Mouse (Mus musculus): ENCODE data around the gene Greb1. TPM values are rescaled to one million over a fixed set of nuclear protein-coding genes. Genes with fewer than 3 reads are reported as not detected.

Gene Greb1
- polyA plus RNA-seq, 1 experiment, result 1.4 TPM

- H3K27me3 ChIP-seq (ENCODE audit: control insufficient read depth, insufficient read depth, low read length), result no peaks in the 10 kb centered on the region; the same call in 1 of the 2 replicates
- 66% methylated on average over 5 of the region's 5 CpGs for WGBS
- no peak for DNase-seq
- H3K4me3 ChIP-seq (replicated peaks; ENCODE audit: insufficient read depth, low read depth, low read length), result no peak overlapping the region
- peaks cover 4% of the 10 kb centered on the region; the same call in 1 of the 2 replicates for H3K4me1 ChIP-seq (ENCODE audit: control insufficient read depth, insufficient read depth, low read length)
- TF ChIP-seq CTCF (IDR thresholded peaks at IDR 0.05; ENCODE audit: borderline replicate concordance, insufficient read depth, low read depth, low read length), result no peak
- TF ChIP-seq POLR2A (IDR thresholded peaks at IDR 0.05; ENCODE audit: borderline replicate concordance, insufficient read depth, low read length), result no peak
- H3K27ac ChIP-seq (ENCODE audit: insufficient read depth, low read length), result no peak overlapping the region
Measured at GRCm38 (mm10) chr12:16803956-16804430, 3.3 kb upstream of the Greb1 start.

- no peak for DNase-seq
- Histone ChIP-seq H3K27ac (ENCODE audit: insufficient read depth, low read length) (no peak overlapping the region), H3K4me1 (ENCODE audit: control insufficient read depth, insufficient read depth, low read length) (peaks cover 4% of the 10 kb centered on the region; the same call in 1 of the 2 replicates), H3K4me3 (replicated peaks; ENCODE audit: insufficient read depth, low read depth, low read length) (no peak overlapping the region), H3K27me3 (ENCODE audit: control insufficient read depth, insufficient read depth, low read length) (no peaks in the 10 kb centered on the region; the same call in 1 of the 2 replicates)
- no peak for TF ChIP-seq POLR2A (IDR thresholded peaks at IDR 0.05; ENCODE audit: borderline replicate concordance, insufficient read depth, low read length)
- TF ChIP-seq CTCF (IDR thresholded peaks at IDR 0.05; ENCODE audit: borderline replicate concordance, insufficient read depth, low read depth, low read length), result no peak
- 67% methylated on average over 5 of the region's 5 CpGs for WGBS
Measured at GRCm38 (mm10) chr12:16803237-16803955, 2.7 kb upstream of the Greb1 start.

- Histone ChIP-seq H3K4me1 (ENCODE audit: control insufficient read depth, insufficient read depth, low read length) (peaks cover 4% of the 10 kb centered on the region; the same call in 1 of the 2 replicates), H3K27ac (ENCODE audit: insufficient read depth, low read length) (no peak overlapping the region), H3K27me3 (ENCODE audit: control insufficient read depth, insufficient read depth, low read length) (no peaks in the 10 kb centered on the region; the same call in 1 of the 2 replicates), H3K4me3 (replicated peaks; ENCODE audit: insufficient read depth, low read depth, low read length) (no peak overlapping the region)
- no peak for DNase-seq
- TF ChIP-seq CTCF (IDR thresholded peaks at IDR 0.05; ENCODE audit: borderline replicate concordance, insufficient read depth, low read depth, low read length) (no peak), POLR2A (IDR thresholded peaks at IDR 0.05; ENCODE audit: borderline replicate concordance, insufficient read depth, low read length) (no peak)
- 3% methylated on average over 12 of the region's 12 CpGs for WGBS
Measured at GRCm38 (mm10) chr12:16800959-16801315, 251 bp upstream of the Greb1 start.

- no peaks in the 10 kb centered on the region; the same call in 1 of the 2 replicates for H3K27me3 ChIP-seq (ENCODE audit: control insufficient read depth, insufficient read depth, low read length)
- no peak overlapping the region for H3K4me3 ChIP-seq (replicated peaks; ENCODE audit: insufficient read depth, low read depth, low read length)
- H3K27ac ChIP-seq (ENCODE audit: insufficient read depth, low read length), result no peak overlapping the region
- DNase-seq, result no peak
- 14% methylated on average over 6 of the region's 6 CpGs for WGBS
- peaks cover 4% of the 10 kb centered on the region; the same call in 1 of the 2 replicates for H3K4me1 ChIP-seq (ENCODE audit: control insufficient read depth, insufficient read depth, low read length)
- TF ChIP-seq CTCF (IDR thresholded peaks at IDR 0.05; ENCODE audit: borderline replicate concordance, insufficient read depth, low read depth, low read length) (no peak), POLR2A (IDR thresholded peaks at IDR 0.05; ENCODE audit: borderline replicate concordance, insufficient read depth, low read length) (no peak)
Measured at GRCm38 (mm10) chr12:16799928-16800258, 793 bp downstream of the Greb1 start.

GRCm38 (mm10) chr12:16798894-16799293 lies 1.8 kb downstream of the Greb1 start:
- H3K4me3 ChIP-seq (replicated peaks; ENCODE audit: insufficient read depth, low read depth, low read length), result no peak overlapping the region

GRCm38 (mm10) chr12:16795781-16796180 lies 4.9 kb downstream of the Greb1 start:
- peaks cover 4% of the 10 kb centered on the region; the same call in 1 of the 2 replicates for H3K4me1 ChIP-seq (ENCODE audit: control insufficient read depth, insufficient read depth, low read length)
- WGBS, result 88% methylated on average over 3 of the region's 3 CpGs
- H3K27me3 ChIP-seq (ENCODE audit: control insufficient read depth, insufficient read depth, low read length), result no peaks in the 10 kb centered on the region; the same call in 1 of the 2 replicates
- TF ChIP-seq POLR2A (IDR thresholded peaks at IDR 0.05; ENCODE audit: borderline replicate concordance, insufficient read depth, low read length) (no peak), CTCF (IDR thresholded peaks at IDR 0.05; ENCODE audit: borderline replicate concordance, insufficient read depth, low read depth, low read length) (no peak)
- no peak overlapping the region for H3K27ac ChIP-seq (ENCODE audit: insufficient read depth, low read length)
- DNase-seq, result no peak
- H3K4me3 ChIP-seq (replicated peaks; ENCODE audit: insufficient read depth, low read depth, low read length), result no peak overlapping the region

More at GRCm38 (mm10) chr12:16798894-16799293, 1.8 kb downstream of the Greb1 start:
- TF ChIP-seq POLR2A (IDR thresholded peaks at IDR 0.05; ENCODE audit: borderline replicate concordance, insufficient read depth, low read length), result no peak
- no peak for TF ChIP-seq CTCF (IDR thresholded peaks at IDR 0.05; ENCODE audit: borderline replicate concordance, insufficient read depth, low read depth, low read length)
- WGBS, result 73% methylated on average over 3 of the region's 3 CpGs
- Histone ChIP-seq H3K4me1 (ENCODE audit: control insufficient read depth, insufficient read depth, low read length) (peaks cover 4% of the 10 kb centered on the region; the same call in 1 of the 2 replicates), H3K27me3 (ENCODE audit: control insufficient read depth, insufficient read depth, low read length) (no peaks in the 10 kb centered on the region; the same call in 1 of the 2 replicates), H3K27ac (ENCODE audit: insufficient read depth, low read length) (no peak overlapping the region)
- DNase-seq, result no peak

GRCm38 (mm10) chr12:16793371-16793770 lies 7.3 kb downstream of the Greb1 start:
- WGBS, result 88% methylated on average over 4 of the region's 4 CpGs
- Histone ChIP-seq H3K4me1 (ENCODE audit: control insufficient read depth, insufficient read depth, low read length) (no peaks in the 10 kb centered on the region), H3K27ac (ENCODE audit: insufficient read depth, low read length) (no peak overlapping the region), H3K4me3 (replicated peaks; ENCODE audit: insufficient read depth, low read depth, low read length) (no peak overlapping the region), H3K27me3 (ENCODE audit: control insufficient read depth, insufficient read depth, low read length) (no peaks in the 10 kb centered on the region)
- TF ChIP-seq CTCF (IDR thresholded peaks at IDR 0.05; ENCODE audit: borderline replicate concordance, insufficient read depth, low read depth, low read length) (no peak), POLR2A (IDR thresholded peaks at IDR 0.05; ENCODE audit: borderline replicate concordance, insufficient read depth, low read length) (no peak)
- DNase-seq, result no peak

- Histone ChIP-seq H3K27ac (ENCODE audit: insufficient read depth, low read length) (no peak overlapping the region), H3K27me3 (ENCODE audit: control insufficient read depth, insufficient read depth, low read length) (no peaks in the 10 kb centered on the region), H3K4me1 (ENCODE audit: control insufficient read depth, insufficient read depth, low read length) (no peaks in the 10 kb centered on the region), H3K4me3 (replicated peaks; ENCODE audit: insufficient read depth, low read depth, low read length) (no peak overlapping the region)
- WGBS, result 56% methylated on average over 4 of the region's 4 CpGs
- DNase-seq, result no peak
- TF ChIP-seq CTCF (IDR thresholded peaks at IDR 0.05; ENCODE audit: borderline replicate concordance, insufficient read depth, low read depth, low read length) (no peak), POLR2A (IDR thresholded peaks at IDR 0.05; ENCODE audit: borderline replicate concordance, insufficient read depth, low read length) (no peak)
Measured at GRCm38 (mm10) chr12:16790456-16790855, 10.2 kb downstream of the Greb1 start.
